Mouse (Mus musculus) kidney, embryonic 16.5 days (tissue): ENCODE results near the gene Sult5a1. TPM values are rescaled to one million over a fixed set of nuclear protein-coding genes. Genes with fewer than 3 reads are reported as not detected.
"Not testable (repeated sequence)": the region's sequence is repeated elsewhere in the genome, so short reads cannot be mapped to it uniquely, and the experiment has no call there.

Experiments
- ATAC-seq: fragments of 200-750 bp; cut with Nextera tagmentation; 2 replicates; pipeline ENCODE4 v1.8.0; 2017; ENCODE audit warnings: moderate TSS enrichment; ENCODE audit not compliant: low FRiP score, low TSS enrichment
- H3K27ac ChIP-seq: fragments of 300-500 bp; sonication (generic); 2 replicates; pipeline ENCODE4 v1.5.1; 2014; ENCODE audit warnings: low read length
- H3K27me3 ChIP-seq: fragments of 300-500 bp; sonication (generic); 2 replicates; pipeline ENCODE4 v1.6.1; 2014; ENCODE audit warnings: low read length, control low read depth, mixed read lengths; ENCODE audit not compliant: insufficient read depth
- H3K36me3 ChIP-seq: fragments of 300-500 bp; sonication (generic); 2 replicates; pipeline ENCODE4 v1.6.1; 2014; ENCODE audit warnings: low read length, control low read depth, mixed read lengths; ENCODE audit not compliant: insufficient read depth
- H3K4me1 ChIP-seq: fragments of 300-500 bp; sonication (generic); 2 replicates; pipeline ENCODE4 v1.6.1; 2014; ENCODE audit warnings: low read length, control low read depth, mixed read lengths; ENCODE audit not compliant: insufficient read depth
- H3K4me2 ChIP-seq: fragments of 300-500 bp; sonication (generic); replicated peaks from 2 replicates; pipeline ENCODE4 v1.6.1; 2014; ENCODE audit warnings: low read depth, low read length
- H3K4me3 ChIP-seq: fragments of 300-500 bp; sonication (generic); 2 replicates; pipeline ENCODE4 v1.5.1; 2014; ENCODE audit warnings: mild to moderate bottlenecking, low read length
- H3K9ac ChIP-seq: fragments of 300-500 bp; sonication (generic); replicated peaks from 2 replicates; pipeline ENCODE4 v1.6.1; 2014; ENCODE audit warnings: low read length
- H3K9me3 ChIP-seq: fragments of 300-500 bp; sonication (generic); 2 replicates; pipeline ENCODE4 v1.6.1; 2016; ENCODE audit warnings: low read length, control low read depth
- WGBS: fragments of 180-500 bp; shearing (Covaris S2); extraction: QIAGEN DNeasy Blood & Tissue Kit; methylation state at CpG from one replicate; pipeline ENCODE4 v1.1.7; 2014; 5-methylcytosine and 5-hydroxymethylcytosine counted together
- polyA plus RNA-seq: library from polyadenylated mRNA; unstranded; fragments of >200 nt; fragmentation: Nextera tagmentation; extraction: Ambion mirVana; gene quantifications from 2 replicates; pipeline ENCODE4 v1.2.1, GENCODE M21; 2015

Sult5a1 gene
- polyA plus RNA-seq: 10.5 and 12.6 TPM in 2 replicates

- no peak; the same call in 1 of the 2 replicates for ATAC-seq
- Histone ChIP-seq H3K36me3 (no peaks in the 10 kb centered on the region), H3K4me1 (peaks cover 3% of the 10 kb centered on the region; the same call in 1 of the 2 replicates), H3K4me3 (peak within 1 kb of the TSS; percentile 23; the same call in 1 of the 2 replicates), H3K9me3 (0 out of 2 replicates have a peak, but pooled peaks cover 2% of the 10 kb centered on the region), H3K27ac (no peak within 1 kb of the TSS), H3K9ac (peak within 1 kb of the TSS; percentile 53), H3K4me2 (peak within 1 kb of the TSS; percentile 45), H3K27me3 (no peaks in the 10 kb centered on the region)
- WGBS: 31% methylated on average over 13 of the region's 13 CpGs
Observed at GRCm38 (mm10) chr8:123157888-123158465, at the start of gene Sult5a1. Sult5a1 (minus strand) TSS chr8:123158315.

GRCm38 (mm10) chr8:123203571-123203970, 45.5 kb upstream of the Sult5a1 start:
- H3K9ac ChIP-seq: no peak overlapping the region

GRCm38 (mm10) chr8:123202288-123202687, 44.2 kb upstream of the Sult5a1 start:
- H3K27me3 ChIP-seq: no peaks in the 10 kb centered on the region
- WGBS: 25% methylated on average over 5 of the region's 5 CpGs
- H3K36me3 ChIP-seq: peaks cover 17% of the 10 kb centered on the region
- no peak overlapping the region for H3K27ac ChIP-seq
- no peak overlapping the region for H3K4me3 ChIP-seq
- H3K9me3 ChIP-seq: no peaks in the 10 kb centered on the region
- H3K9ac ChIP-seq: no peak overlapping the region
- ATAC-seq: peak; percentile 32; the same call in 1 of the 2 replicates
- H3K4me1 ChIP-seq: no peaks in the 10 kb centered on the region
- no peak overlapping the region for H3K4me2 ChIP-seq

More at GRCm38 (mm10) chr8:123203571-123203970, 45.5 kb upstream of the Sult5a1 start:
- no peak for ATAC-seq
- Histone ChIP-seq H3K27ac (no peak overlapping the region), H3K36me3 (peaks cover 23% of the 10 kb centered on the region), H3K4me1 (no peaks in the 10 kb centered on the region), H3K4me3 (no peak overlapping the region), H3K27me3 (no peaks in the 10 kb centered on the region), H3K4me2 (no peak overlapping the region), H3K9me3 (no peaks in the 10 kb centered on the region)
- 85% methylated on average over 3 of the region's 3 CpGs for WGBS

- WGBS: 57% methylated on average over 14 of the region's 14 CpGs
- ATAC-seq: no peak
- Histone ChIP-seq H3K27me3 (no peaks in the 10 kb centered on the region), H3K9me3 (no peaks in the 10 kb centered on the region), H3K27ac (no peak overlapping the region), H3K9ac (no peak overlapping the region; the same call in 1 of the 2 replicates), H3K4me3 (no peak overlapping the region), H3K36me3 (no peaks in the 10 kb centered on the region), H3K4me2 (no peak overlapping the region), H3K4me1 (no peaks in the 10 kb centered on the region)
Observed at GRCm38 (mm10) chr8:123199864-123200263, 41.7 kb upstream of the Sult5a1 start.

- H3K36me3 ChIP-seq, ATAC-seq, H3K27ac ChIP-seq, H3K4me1 ChIP-seq, H3K27me3 ChIP-seq, H3K4me2 ChIP-seq, H3K9ac ChIP-seq, H3K4me3 ChIP-seq, H3K9me3 ChIP-seq: not testable (repeated sequence)
- 74% methylated on average over 5 of the region's 5 CpGs for WGBS
Observed at GRCm38 (mm10) chr8:123197016-123197415, 38.9 kb upstream of the Sult5a1 start.

- ATAC-seq: no peak
- Histone ChIP-seq H3K27ac (no peak overlapping the region), H3K27me3 (no peaks in the 10 kb centered on the region), H3K36me3 (no peaks in the 10 kb centered on the region), H3K9ac (no peak overlapping the region), H3K9me3 (no peaks in the 10 kb centered on the region), H3K4me3 (no peak overlapping the region), H3K4me1 (peaks cover 7% of the 10 kb centered on the region; the same call in 1 of the 2 replicates), H3K4me2 (no peak overlapping the region)
- 83% methylated on average over 9 of the region's 9 CpGs for WGBS
Observed at GRCm38 (mm10) chr8:123193771-123194170, 35.7 kb upstream of the Sult5a1 start.

- no peak overlapping the region for H3K4me3 ChIP-seq
- H3K36me3 ChIP-seq: no peaks in the 10 kb centered on the region
- no peaks in the 10 kb centered on the region for H3K27me3 ChIP-seq
- no peak for ATAC-seq
- WGBS: 59% methylated on average over 8 of the region's 8 CpGs
- H3K9ac ChIP-seq: no peak overlapping the region
- no peaks in the 10 kb centered on the region for H3K9me3 ChIP-seq
- H3K4me2 ChIP-seq: no peak overlapping the region
- peaks cover 7% of the 10 kb centered on the region; the same call in 1 of the 2 replicates for H3K4me1 ChIP-seq
- no peak overlapping the region for H3K27ac ChIP-seq
Observed at GRCm38 (mm10) chr8:123191908-123192307, 33.8 kb upstream of the Sult5a1 start.

- H3K9ac ChIP-seq: peak overlapping the region; percentile 51; the same call in 1 of the 2 replicates
Observed at GRCm38 (mm10) chr8:123190678-123191077, 32.6 kb upstream of the Sult5a1 start.

GRCm38 (mm10) chr8:123188841-123189240, 30.7 kb upstream of the Sult5a1 start:
- ATAC-seq: no peak
- H3K27ac ChIP-seq: no peak overlapping the region
- 67% methylated on average over 7 of the region's 7 CpGs for WGBS

More at GRCm38 (mm10) chr8:123190678-123191077, 32.6 kb upstream of the Sult5a1 start:
- Histone ChIP-seq H3K4me3 (no peak overlapping the region), H3K4me2 (peak overlapping the region; percentile 37; the same call in 1 of the 2 replicates), H3K36me3 (no peaks in the 10 kb centered on the region), H3K27ac (peak overlapping the region; percentile 38; the same call in 1 of the 2 replicates), H3K27me3 (no peaks in the 10 kb centered on the region), H3K9me3 (no peaks in the 10 kb centered on the region), H3K4me1 (peaks cover 15% of the 10 kb centered on the region)
- WGBS: 0% methylated on average over 9 of the region's 9 CpGs
- no peak for ATAC-seq

GRCm38 (mm10) chr8:123188006-123188405, 29.9 kb upstream of the Sult5a1 start:
- H3K4me1 ChIP-seq: peaks cover 20% of the 10 kb centered on the region
- no peaks in the 10 kb centered on the region for H3K27me3 ChIP-seq
- no peaks in the 10 kb centered on the region for H3K9me3 ChIP-seq
- no peak overlapping the region for H3K9ac ChIP-seq
- whole genome bisulfite sequencing: 64% methylated on average over 2 of the region's 2 CpGs
- H3K4me2 ChIP-seq: no peak overlapping the region
- no peak overlapping the region for H3K27ac ChIP-seq
- no peak overlapping the region for H3K4me3 ChIP-seq
- ATAC-seq: no peak
- H3K36me3 ChIP-seq: no peaks in the 10 kb centered on the region

More at GRCm38 (mm10) chr8:123188841-123189240, 30.7 kb upstream of the Sult5a1 start:
- H3K9ac ChIP-seq: no peak overlapping the region
- no peaks in the 10 kb centered on the region for H3K27me3 ChIP-seq
- H3K4me2 ChIP-seq: no peak overlapping the region
- no peak overlapping the region for H3K4me3 ChIP-seq
- peaks cover 20% of the 10 kb centered on the region for H3K4me1 ChIP-seq
- H3K9me3 ChIP-seq: no peaks in the 10 kb centered on the region
- no peaks in the 10 kb centered on the region for H3K36me3 ChIP-seq
